Comparison of ENCODE assay signal across 10 mouse cellular contexts in genomic region chr19:46086337-46086736, GRCm38 (mm10). TPM values are rescaled to one million over a fixed set of nuclear protein-coding genes. Genes with fewer than 3 reads are reported as not detected.
DNase-seq lines count a peak whose midpoint lies in the region; ATAC-seq and TF ChIP-seq lines count a peak whose summit lies in the region.
"Had no signal": no experiment of that assay in that cellular context is flagged by ENCODE, and none has a peak within 500 bp of the region (broad histone marks: within the 10 kb centered on the region; RNA-seq: fewer than 3 reads in every experiment).

No protein-coding gene starts in this region.

- no peaks in the 10 kb centered on the region for H3K4me1 ChIP-seq in kidney, postnatal 0 days (replicated peaks; ENCODE audit: insufficient read depth, low read length)
- no peaks in the 10 kb centered on the region for H3K4me1 ChIP-seq in bone marrow, adult 2 months (ENCODE audit: control insufficient read depth, insufficient read depth, low read length)
- no peaks in the 10 kb centered on the region for H3K4me1 ChIP-seq in limb, embryonic 10.5 days
- no peaks in the 10 kb centered on the region for H3K4me1 ChIP-seq in forebrain, embryonic 13.5 days
- H3K4me1 ChIP-seq: neural tube, embryonic 12.5 days had no signal

- H3K36me3 ChIP-seq in kidney, postnatal 0 days (ENCODE audit: insufficient read depth, low read length), result peaks cover 37% of the 10 kb centered on the region
- H3K36me3 ChIP-seq in limb, embryonic 10.5 days, result peaks cover 53% of the 10 kb centered on the region
- H3K36me3 ChIP-seq in forebrain, embryonic 13.5 days (ENCODE audit: poor library complexity, severe bottlenecking), result peaks cover 49% of the 10 kb centered on the region

- no peak overlapping the region for H3K9ac ChIP-seq in kidney, postnatal 0 days (ENCODE audit: low read depth, low read length)
- no peak overlapping the region for H3K9ac ChIP-seq in forebrain, embryonic 13.5 days
- H3K9ac ChIP-seq: neural tube, embryonic 12.5 days had no signal

- H3K27me3 ChIP-seq in kidney, postnatal 0 days (ENCODE audit: insufficient read depth, low read length), result no peaks in the 10 kb centered on the region
- H3K27me3 ChIP-seq in limb, embryonic 10.5 days (ENCODE audit: low read depth, poor library complexity, severe bottlenecking), result no peaks in the 10 kb centered on the region
- no peaks in the 10 kb centered on the region for H3K27me3 ChIP-seq in forebrain, embryonic 13.5 days
- H3K27me3 ChIP-seq: neural tube, embryonic 12.5 days had no signal

- TF ChIP-seq POLR2A in bone marrow, adult 2 months (IDR thresholded peaks at IDR 0.05; ENCODE audit: borderline replicate concordance, control insufficient read depth, low read depth, low read length), result no peak

- H3K4me2 ChIP-seq in kidney, postnatal 0 days (ENCODE audit: low read length), result no peak overlapping the region
- no peak overlapping the region for H3K4me2 ChIP-seq in forebrain, embryonic 13.5 days
- H3K4me2 ChIP-seq: neural tube, embryonic 12.5 days had no signal

- TF ChIP-seq CTCF in kidney, postnatal 0 days (IDR thresholded peaks at IDR 0.05; ENCODE audit: low read depth), result peak; percentile 80
- TF ChIP-seq CTCF in bone marrow, adult 2 months (IDR thresholded peaks at IDR 0.05; ENCODE audit: control insufficient read depth, insufficient read depth, low read length), result 0 out of 2 replicates have a peak, but pooled peaks have one; percentile 7

- H3K9me3 ChIP-seq in kidney, postnatal 0 days (replicated peaks; ENCODE audit: low read length), result no peaks in the 10 kb centered on the region
- H3K9me3 ChIP-seq in limb, embryonic 10.5 days (replicated peaks), result no peaks in the 10 kb centered on the region
- no peaks in the 10 kb centered on the region for H3K9me3 ChIP-seq in forebrain, embryonic 13.5 days (replicated peaks)
- H3K9me3 ChIP-seq: neural tube, embryonic 12.5 days had no signal

- WGBS in kidney, postnatal 0 days, result 53% methylated on average over 3 of the region's 3 CpGs
- 24% methylated on average over 3 of the region's 3 CpGs for WGBS in bone marrow, adult 2 months
- 52% methylated on average over 3 of the region's 3 CpGs for WGBS in limb, embryonic 10.5 days
- 55% methylated on average over 3 of the region's 3 CpGs for WGBS in forebrain, embryonic 13.5 days

- H3K4me3 ChIP-seq in kidney, postnatal 0 days (replicated peaks; ENCODE audit: low read depth, low read length), result no peak overlapping the region
- no peak overlapping the region for H3K4me3 ChIP-seq in bone marrow, adult 2 months (replicated peaks; ENCODE audit: control insufficient read depth, low read depth, low read length)
- H3K4me3 ChIP-seq in limb, embryonic 10.5 days, result no peak overlapping the region
- no peak overlapping the region for H3K4me3 ChIP-seq in forebrain, embryonic 13.5 days
- H3K4me3 ChIP-seq: neural tube, embryonic 12.5 days had no signal

- no peak for ATAC-seq in kidney, postnatal 0 days (replicated peaks; ENCODE audit: low FRiP score, low read depth)
- ATAC-seq in forebrain, embryonic 13.5 days, result no peak

- peak; percentile 81 for DNase-seq in kidney, postnatal 0 days (ENCODE audit: low spot score)
- DNase-seq in kidney, adult 11 months, result no peak
- peak; percentile 80 for DNase-seq in MEL-GATA-1-ER (ENCODE audit: extremely low read depth, low read depth)
- DNase-seq in fibroblast of lung, adult 2 months (ENCODE audit: low read depth), result peak; percentile 33
- peak; percentile 51 for DNase-seq in limb, embryonic 10.5 days (ENCODE audit: low spot score)
- peak; percentile 83 for DNase-seq in retina, embryonic 14.5 days (ENCODE audit: low spot score)

- H3K27ac ChIP-seq in kidney, postnatal 0 days, result no peak overlapping the region
- H3K27ac ChIP-seq in bone marrow, adult 2 months (ENCODE audit: control insufficient read depth, insufficient read depth, low read depth, low read length, poor library complexity), result no peak overlapping the region
- no peak overlapping the region for H3K27ac ChIP-seq in limb, embryonic 10.5 days
- no peak overlapping the region for H3K27ac ChIP-seq in forebrain, embryonic 13.5 days
- H3K27ac ChIP-seq: neural tube, embryonic 12.5 days had no signal

RNA-seq across cellular contexts. Expression of gene Nolc1, which starts 10.7 kb away (rescaled TPM):
- 50.0 and 60.0 TPM in 2 replicates for polyA plus RNA-seq in kidney, postnatal 0 days (2015; fragmentation: Nextera tagmentation; extraction: Ambion mirVana)
- 36.1 and 52.2 TPM in 2 replicates for polyA plus RNA-seq in bone marrow, adult 2 months (2011; ENCODE audit: insufficient read depth, insufficient read length, low replicate concordance, missing spikeins)
- polyA plus RNA-seq in limb, embryonic 10.5 days (2016; fragmentation: Nextera tagmentation; extraction: Ambion mirVana), result 145 and 186 TPM in 2 replicates
- 87.8 and 94.8 TPM in 2 replicates for polyA plus RNA-seq in forebrain, embryonic 13.5 days (2015; fragmentation: Nextera tagmentation; extraction: Ambion mirVana)

RNA-seq across cellular contexts. Expression of gene Ldb1, which starts 41.3 kb away (rescaled TPM):
- 79.3 and 82.5 TPM in 2 replicates for polyA plus RNA-seq in kidney, postnatal 0 days (2015; fragmentation: Nextera tagmentation; extraction: Ambion mirVana)
- 177 and 217 TPM in 2 replicates for polyA plus RNA-seq in bone marrow, adult 2 months (2011; ENCODE audit: insufficient read depth, insufficient read length, low replicate concordance, missing spikeins)
- 96.4 and 104 TPM in 2 replicates for polyA plus RNA-seq in limb, embryonic 10.5 days (2016; fragmentation: Nextera tagmentation; extraction: Ambion mirVana)
- polyA plus RNA-seq in forebrain, embryonic 13.5 days (2015; fragmentation: Nextera tagmentation; extraction: Ambion mirVana), result 118 and 119 TPM in 2 replicates

RNA-seq across cellular contexts. Expression of gene Pprc1, which starts 41.7 kb away (rescaled TPM):
- 16.2 and 16.9 TPM in 2 replicates for polyA plus RNA-seq in kidney, postnatal 0 days (2015; fragmentation: Nextera tagmentation; extraction: Ambion mirVana)
- 42.0 and 51.5 TPM in 2 replicates for polyA plus RNA-seq in bone marrow, adult 2 months (2011; ENCODE audit: insufficient read depth, insufficient read length, low replicate concordance, missing spikeins)
- 63.0 and 73.3 TPM in 2 replicates for polyA plus RNA-seq in limb, embryonic 10.5 days (2016; fragmentation: Nextera tagmentation; extraction: Ambion mirVana)
- 22.3 and 26.6 TPM in 2 replicates for polyA plus RNA-seq in forebrain, embryonic 13.5 days (2015; fragmentation: Nextera tagmentation; extraction: Ambion mirVana)

RNA-seq across cellular contexts. Expression of gene Elovl3, which starts 45.4 kb away (rescaled TPM):
- polyA plus RNA-seq in kidney, postnatal 0 days (2015; fragmentation: Nextera tagmentation; extraction: Ambion mirVana), result 0.07 TPM in 1 of 2 replicates, not detected in the other
- not detected in 2 replicates for polyA plus RNA-seq in bone marrow, adult 2 months (2011; ENCODE audit: insufficient read depth, insufficient read length, low replicate concordance, missing spikeins)
- 0.13 TPM in 1 of 2 replicates, not detected in the other for polyA plus RNA-seq in limb, embryonic 10.5 days (2016; fragmentation: Nextera tagmentation; extraction: Ambion mirVana)
- not detected in 2 replicates for polyA plus RNA-seq in forebrain, embryonic 13.5 days (2015; fragmentation: Nextera tagmentation; extraction: Ambion mirVana)
- polyA plus RNA-seq: heart, embryonic 14.5 days; neural tube, embryonic 12.5 days had no signal
